Mouse (Mus musculus) E14TG2a.4 (cell line): ENCODE data around the gene Skap2.

Experiments
- H3K27me3 ChIP-seq: 2 replicates; pipeline ENCODE4 v1.6.1; 2014; ENCODE audit warnings: low read length, control low read depth; ENCODE audit not compliant: insufficient read depth
- H3K36me3 ChIP-seq: 2 replicates; pipeline ENCODE4 v1.6.1; 2014; ENCODE audit warnings: low read length, control low read depth; ENCODE audit not compliant: insufficient read depth
- H3K4me1 ChIP-seq: replicated peaks from 2 replicates; pipeline ENCODE4 v1.6.1; 2014; ENCODE audit warnings: low read depth, low read length, control low read depth
- H3K4me3 ChIP-seq: replicated peaks from 2 replicates; pipeline ENCODE4 v1.5.1; 2014; ENCODE audit warnings: mild to moderate bottlenecking, low read length
- H3K9me3 ChIP-seq: 2 replicates; pipeline ENCODE4 v1.6.1; 2014; ENCODE audit warnings: low read length, control low read depth
- CTCF ChIP-seq: conservative IDR thresholded peaks from 2 replicates; pipeline ENCODE4 v1.5.1; 2014; ENCODE audit warnings: low read length
- NANOG ChIP-seq: IDR thresholded peaks from 2 replicates; pipeline ENCODE4 v1.6.1; 2014; ENCODE audit warnings: borderline replicate concordance, low read length, mixed read lengths
- POU5F1 ChIP-seq: IDR thresholded peaks from 2 replicates; pipeline ENCODE4 v1.6.1; 2014; ENCODE audit warnings: low read length, borderline replicate concordance

The Skap2 gene

GRCm38 (mm10) chr6:51927101-51927500 is 85.2 kb downstream of the Skap2 start:
- no peak for TF ChIP-seq POU5F1
- no peak for TF ChIP-seq CTCF
- Histone ChIP-seq H3K4me3 (no peak overlapping the region), H3K9me3 (no peaks in the 10 kb centered on the region), H3K36me3 (no peaks in the 10 kb centered on the region), H3K4me1 (peaks cover 40% of the 10 kb centered on the region), H3K27me3 (no peaks in the 10 kb centered on the region)

GRCm38 (mm10) chr6:51921831-51922230 is 90.5 kb downstream of the Skap2 start:
- Histone ChIP-seq H3K36me3 (peaks cover 4% of the 10 kb centered on the region), H3K4me3 (no peak overlapping the region), H3K27me3 (no peaks in the 10 kb centered on the region), H3K4me1 (peaks cover 22% of the 10 kb centered on the region), H3K9me3 (no peaks in the 10 kb centered on the region)
- TF ChIP-seq CTCF (no peak), POU5F1 (no peak), NANOG (no peak)

GRCm38 (mm10) chr6:51908495-51908894 is 103.9 kb downstream of the Skap2 start:
- Histone ChIP-seq H3K4me3 (no peak overlapping the region), H3K9me3 (no peaks in the 10 kb centered on the region), H3K4me1 (0 out of 2 replicates have a peak, but pooled peaks cover under 1% of the 10 kb centered on the region), H3K36me3 (peaks cover 8% of the 10 kb centered on the region), H3K27me3 (no peaks in the 10 kb centered on the region)
- TF ChIP-seq NANOG (no peak), CTCF (no peak), POU5F1 (no peak)

GRCm38 (mm10) chr6:51905659-51906058 is 106.7 kb downstream of the Skap2 start:
- no peak overlapping the region for H3K4me3 ChIP-seq
- no peaks in the 10 kb centered on the region for H3K27me3 ChIP-seq
- peaks cover 8% of the 10 kb centered on the region for H3K36me3 ChIP-seq
- H3K9me3 ChIP-seq = no peaks in the 10 kb centered on the region
- no peaks in the 10 kb centered on the region for H3K4me1 ChIP-seq
- no peak for TF ChIP-seq POU5F1
- TF ChIP-seq CTCF = no peak
- TF ChIP-seq NANOG = no peak

GRCm38 (mm10) chr6:51901544-51901943 is 110.8 kb downstream of the Skap2 start:
- no peaks in the 10 kb centered on the region for H3K27me3 ChIP-seq
- H3K9me3 ChIP-seq = no peaks in the 10 kb centered on the region
- no peak for TF ChIP-seq CTCF
- no peak for TF ChIP-seq POU5F1
- TF ChIP-seq NANOG = no peak
- H3K4me3 ChIP-seq = no peak overlapping the region
- H3K36me3 ChIP-seq = no peaks in the 10 kb centered on the region; the same call in 1 of the 2 replicates
- H3K4me1 ChIP-seq = no peaks in the 10 kb centered on the region

- Histone ChIP-seq H3K9me3 (no peaks in the 10 kb centered on the region), H3K4me3 (no peak overlapping the region), H3K4me1 (no peaks in the 10 kb centered on the region), H3K36me3 (no peaks in the 10 kb centered on the region), H3K27me3 (no peaks in the 10 kb centered on the region)
- TF ChIP-seq NANOG (no peak), CTCF (no peak)
Measured at GRCm38 (mm10) chr6:51898318-51898994, 113.9 kb downstream of the Skap2 start.

GRCm38 (mm10) chr6:51895753-51896152 is 116.6 kb downstream of the Skap2 start:
- TF ChIP-seq CTCF (no peak), NANOG (no peak), POU5F1 (no peak)
- Histone ChIP-seq H3K4me1 (no peaks in the 10 kb centered on the region), H3K4me3 (no peak overlapping the region), H3K27me3 (no peaks in the 10 kb centered on the region), H3K36me3 (no peaks in the 10 kb centered on the region), H3K9me3 (no peaks in the 10 kb centered on the region)

GRCm38 (mm10) chr6:51894717-51895116 is 117.6 kb downstream of the Skap2 start:
- no peaks in the 10 kb centered on the region for H3K27me3 ChIP-seq
- H3K4me3 ChIP-seq = no peak overlapping the region
- TF ChIP-seq NANOG (no peak), POU5F1 (no peak), CTCF (no peak)
- no peaks in the 10 kb centered on the region for H3K36me3 ChIP-seq
- no peaks in the 10 kb centered on the region for H3K4me1 ChIP-seq
- H3K9me3 ChIP-seq = no peaks in the 10 kb centered on the region

GRCm38 (mm10) chr6:51890356-51890755 is 122.0 kb downstream of the Skap2 start:
- no peaks in the 10 kb centered on the region for H3K4me1 ChIP-seq
- no peaks in the 10 kb centered on the region for H3K9me3 ChIP-seq
- no peaks in the 10 kb centered on the region for H3K27me3 ChIP-seq
- H3K4me3 ChIP-seq = no peak overlapping the region
- TF ChIP-seq POU5F1 (no peak), CTCF (no peak), NANOG (no peak)
- H3K36me3 ChIP-seq = no peaks in the 10 kb centered on the region
